Comparison of ENCODE assay signal across 20 mouse cellular contexts in genomic region chr7:67797065-67797464, GRCm38 (mm10). TPM values are rescaled to one million over a fixed set of nuclear protein-coding genes. Genes with fewer than 3 reads are reported as not detected.
A peak's percentile ranks its signal among the peaks of the same experiment; 100 is the strongest.
DNase-seq lines count a peak whose midpoint lies in the region; ATAC-seq and TF ChIP-seq lines count a peak whose summit lies in the region.
"Had no signal": no experiment of that assay in that cellular context is flagged by ENCODE, and none has a peak within 500 bp of the region (broad histone marks: within the 10 kb centered on the region; RNA-seq: fewer than 3 reads in every experiment).

No protein-coding gene starts in this region.

- no peak for TF ChIP-seq EP300 in stomach, postnatal 0 days (optimal IDR thresholded peaks at IDR 0.05)

- no peak overlapping the region for H3K4me2 ChIP-seq in embryonic facial prominence, embryonic 14.5 days (ENCODE audit: low read depth, low read length)
- peak overlapping the region; percentile 51 for H3K4me2 ChIP-seq in heart, embryonic 14.5 days (ENCODE audit: low read length)
- no peak overlapping the region for H3K4me2 ChIP-seq in stomach, postnatal 0 days (replicated peaks; ENCODE audit: low read depth)
- no peak overlapping the region for H3K4me2 ChIP-seq in forebrain, embryonic 14.5 days (ENCODE audit: low read length)
- H3K4me2 ChIP-seq: forebrain, embryonic 15.5 days; midbrain, embryonic 15.5 days; neural tube, embryonic 15.5 days had no signal

- TF ChIP-seq CTCF in embryonic fibroblast, embryonic 13.5 days (IDR thresholded peaks at IDR 0.05; ENCODE audit: borderline replicate concordance, insufficient read depth, low read length), result no peak
- TF ChIP-seq CTCF in stomach, postnatal 0 days (IDR thresholded peaks at IDR 0.05; ENCODE audit: low read depth), result no peak

- H3K27me3 ChIP-seq in embryonic facial prominence, embryonic 14.5 days (replicated peaks; ENCODE audit: control insufficient read depth, insufficient read depth, low read length), result no peaks in the 10 kb centered on the region
- no peaks in the 10 kb centered on the region for H3K27me3 ChIP-seq in embryonic facial prominence, embryonic 10.5 days (replicated peaks; ENCODE audit: low read depth, poor library complexity, severe bottlenecking)
- no peaks in the 10 kb centered on the region for H3K27me3 ChIP-seq in heart, embryonic 14.5 days (ENCODE audit: control insufficient read depth, insufficient read depth, low read length)
- H3K27me3 ChIP-seq in stomach, postnatal 0 days (ENCODE audit: control insufficient read depth, insufficient read depth, low read length), result no peaks in the 10 kb centered on the region
- no peaks in the 10 kb centered on the region for H3K27me3 ChIP-seq in forebrain, embryonic 14.5 days (replicated peaks; ENCODE audit: control insufficient read depth, insufficient read depth, low read length)
- H3K27me3 ChIP-seq: forebrain, embryonic 15.5 days; midbrain, embryonic 15.5 days; neural tube, embryonic 15.5 days had no signal

- no peak overlapping the region for H3K4me3 ChIP-seq in embryonic facial prominence, embryonic 14.5 days (ENCODE audit: low read depth, low read length)
- H3K4me3 ChIP-seq in embryonic facial prominence, embryonic 10.5 days, result no peak overlapping the region
- peak overlapping the region in 1 of 2 experiments; percentile 2; a peak in 2 of 4 replicates for H3K4me3 ChIP-seq in heart, embryonic 14.5 days (ENCODE audit: control insufficient read depth in 1 of 2, insufficient read depth in 1 of 2, low read depth in 1 of 2, low read length in 2 of 2)
- no peak overlapping the region for H3K4me3 ChIP-seq in embryonic fibroblast, embryonic 13.5 days (ENCODE audit: insufficient read depth, low read length)
- no peak overlapping the region for H3K4me3 ChIP-seq in stomach, postnatal 0 days (ENCODE audit: low read depth, low read length)
- no peak overlapping the region for H3K4me3 ChIP-seq in forebrain, embryonic 14.5 days (ENCODE audit: low read depth, low read length)
- H3K4me3 ChIP-seq: forebrain, embryonic 15.5 days; midbrain, embryonic 15.5 days; neural tube, embryonic 15.5 days had no signal

- peak; percentile 24; the same call in 1 of the 2 replicates for ATAC-seq in embryonic facial prominence, embryonic 14.5 days (ENCODE audit: low read depth)
- ATAC-seq in heart, embryonic 14.5 days (ENCODE audit: insufficient number of reproducible peaks, insufficient read depth, low FRiP score, low read depth), result peak; percentile 70; the same call in 1 of the 2 replicates
- no peak; the same call in 1 of the 2 replicates for ATAC-seq in stomach, postnatal 0 days (ENCODE audit: low FRiP score, low TSS enrichment)
- ATAC-seq in forebrain, embryonic 14.5 days, result no peak
- ATAC-seq: CD4-positive, CD25-positive, alpha-beta regulatory T cell, adult 4 months; forebrain, embryonic 15.5 days; midbrain, embryonic 15.5 days had no signal

- H3K9me3 ChIP-seq in embryonic facial prominence, embryonic 14.5 days (ENCODE audit: control insufficient read depth, low read length), result no peaks in the 10 kb centered on the region
- peaks cover 4% of the 10 kb centered on the region; the same call in 1 of the 2 replicates for H3K9me3 ChIP-seq in embryonic facial prominence, embryonic 10.5 days
- no peaks in the 10 kb centered on the region for H3K9me3 ChIP-seq in heart, embryonic 14.5 days (ENCODE audit: control insufficient read depth, low read length)
- no peaks in the 10 kb centered on the region for H3K9me3 ChIP-seq in stomach, postnatal 0 days (ENCODE audit: control insufficient read depth, low read length)
- no peaks in the 10 kb centered on the region for H3K9me3 ChIP-seq in forebrain, embryonic 14.5 days (replicated peaks; ENCODE audit: control insufficient read depth, low read length)
- H3K9me3 ChIP-seq: forebrain, embryonic 15.5 days; midbrain, embryonic 15.5 days; neural tube, embryonic 15.5 days had no signal

- no peak overlapping the region for H3K27ac ChIP-seq in embryonic facial prominence, embryonic 14.5 days (replicated peaks; ENCODE audit: low read depth, low read length)
- H3K27ac ChIP-seq in embryonic facial prominence, embryonic 10.5 days (replicated peaks), result no peak overlapping the region
- H3K27ac ChIP-seq in heart, embryonic 14.5 days (replicated peaks in 1 of 2; ENCODE audit: control insufficient read depth in 1 of 2, insufficient read depth in 1 of 2, low read depth in 2 of 2, low read length in 2 of 2), result peak overlapping the region; percentile 61 to 66; a peak in 3 of 4 replicates
- peak overlapping the region; percentile 50; the same call in 1 of the 2 replicates for H3K27ac ChIP-seq in embryonic fibroblast, embryonic 13.5 days (ENCODE audit: insufficient read depth, low read length)
- H3K27ac ChIP-seq in stomach, postnatal 0 days (replicated peaks), result no peak overlapping the region
- no peak overlapping the region for H3K27ac ChIP-seq in forebrain, embryonic 14.5 days (ENCODE audit: low read depth, low read length)
- H3K27ac ChIP-seq: forebrain, embryonic 15.5 days; kidney, postnatal 0 days; midbrain, embryonic 15.5 days; neural tube, embryonic 15.5 days had no signal

- peak; percentile 12 for DNase-seq in embryonic facial prominence, embryonic 14.5 days (ENCODE audit: low spot score)
- no peak for DNase-seq in embryonic facial prominence, embryonic 10.5 days (ENCODE audit: low spot score)
- no peak for DNase-seq in heart, postnatal 25 days (ENCODE audit: low spot score)
- DNase-seq in stomach, postnatal 0 days (ENCODE audit: low spot score), result no peak
- no peak for DNase-seq in forebrain, embryonic 14.5 days (ENCODE audit: low spot score)
- DNase-seq: cerebellum, adult 18-20 months; cerebellum, postnatal 25 days; embryo, embryonic 11 days; gastrocnemius, postnatal 25 days; kidney, adult 18-20 months; liver; lung, postnatal 14 days; thymus, postnatal 14 days had no signal

- no peaks in the 10 kb centered on the region for H3K36me3 ChIP-seq in embryonic facial prominence, embryonic 14.5 days (ENCODE audit: control insufficient read depth, insufficient read depth, low read length)
- H3K36me3 ChIP-seq in embryonic facial prominence, embryonic 10.5 days (replicated peaks), result no peaks in the 10 kb centered on the region
- no peaks in the 10 kb centered on the region for H3K36me3 ChIP-seq in heart, embryonic 14.5 days (ENCODE audit: control insufficient read depth, insufficient read depth, low read length)
- no peaks in the 10 kb centered on the region for H3K36me3 ChIP-seq in stomach, postnatal 0 days (ENCODE audit: control insufficient read depth, insufficient read depth, low read length)
- H3K36me3 ChIP-seq in forebrain, embryonic 14.5 days (ENCODE audit: control insufficient read depth, insufficient read depth, low read length), result no peaks in the 10 kb centered on the region
- H3K36me3 ChIP-seq: forebrain, embryonic 15.5 days; midbrain, embryonic 15.5 days; neural tube, embryonic 15.5 days had no signal

- no peaks in the 10 kb centered on the region for H3K4me1 ChIP-seq in embryonic facial prominence, embryonic 14.5 days (ENCODE audit: control insufficient read depth, insufficient read depth, low read length)
- peaks cover 12% of the 10 kb centered on the region for H3K4me1 ChIP-seq in embryonic facial prominence, embryonic 10.5 days
- H3K4me1 ChIP-seq in heart, embryonic 14.5 days (ENCODE audit: control insufficient read depth in 2 of 2, insufficient read depth in 2 of 2, low read length in 2 of 2), result peaks cover 8 to 14% of the 10 kb centered on the region in 2 experiments
- H3K4me1 ChIP-seq in embryonic fibroblast, embryonic 13.5 days (ENCODE audit: control insufficient read depth, insufficient read depth, low read length), result peaks cover 3% of the 10 kb centered on the region
- H3K4me1 ChIP-seq in stomach, postnatal 0 days (replicated peaks; ENCODE audit: control insufficient read depth, insufficient read depth), result no peaks in the 10 kb centered on the region
- H3K4me1 ChIP-seq in forebrain, embryonic 14.5 days (ENCODE audit: control insufficient read depth, insufficient read depth, low read length), result no peaks in the 10 kb centered on the region
- H3K4me1 ChIP-seq: forebrain, embryonic 15.5 days; midbrain, embryonic 15.5 days; neural tube, embryonic 15.5 days had no signal

- intact Hi-C loops in heart, postnatal 25 days (cut with DNase I), result no loop called here

- no peak for TF ChIP-seq POLR2A in embryonic fibroblast, embryonic 13.5 days (IDR thresholded peaks at IDR 0.05; ENCODE audit: low read depth, low read length)

- no peak overlapping the region for H3K9ac ChIP-seq in embryonic facial prominence, embryonic 14.5 days (ENCODE audit: low read depth, low read length)
- peak overlapping the region; percentile 22; the same call in 1 of the 2 replicates for H3K9ac ChIP-seq in heart, embryonic 14.5 days (ENCODE audit: low read length)
- H3K9ac ChIP-seq in stomach, postnatal 0 days (ENCODE audit: low read length), result 0 out of 2 replicates have a peak overlapping the region, but pooled peaks have one; percentile 18
- H3K9ac ChIP-seq in forebrain, embryonic 14.5 days (ENCODE audit: low read length), result no peak overlapping the region
- H3K9ac ChIP-seq: forebrain, embryonic 15.5 days; midbrain, embryonic 15.5 days; neural tube, embryonic 15.5 days had no signal

- whole genome bisulfite sequencing in embryonic facial prominence, embryonic 14.5 days, result 30% methylated on average over 8 of the region's 8 CpGs
- 49% methylated on average over 8 of the region's 8 CpGs for WGBS in embryonic facial prominence, embryonic 10.5 days
- 11% methylated on average over 8 of the region's 8 CpGs for WGBS in heart, embryonic 14.5 days
- WGBS in stomach, postnatal 0 days, result 17% methylated on average over 8 of the region's 8 CpGs
- 45% methylated on average over 8 of the region's 8 CpGs for WGBS in forebrain, embryonic 14.5 days

RNA-seq across cellular contexts. Expression of gene Synm, which starts 37.5 kb away (rescaled TPM):
- 2.2 and 2.4 TPM in 2 replicates for polyA plus RNA-seq in embryonic facial prominence, embryonic 14.5 days (2014; fragmentation: Nextera tagmentation; extraction: Ambion mirVana)
- 2.1 and 2.9 TPM in 2 replicates for polyA plus RNA-seq in embryonic facial prominence, embryonic 10.5 days (2016; fragmentation: Nextera tagmentation; extraction: Ambion mirVana)
- polyA plus RNA-seq in heart, embryonic 14.5 days (2014; fragmentation: Nextera tagmentation; extraction: Ambion mirVana), result 2.3 and 2.5 TPM in 2 replicates
- 1 to 10 TPM; 7.8 to 9.2 TPM for total RNA-seq in heart, postnatal 25 days (2021)
- polyA plus RNA-seq in embryonic fibroblast, embryonic 13.5 days (2011; ENCODE audit: insufficient read length, low read depth, missing spikeins), result 3.1 and 4.4 TPM in 2 replicates
- polyA plus RNA-seq in stomach, postnatal 0 days (2015; fragmentation: Nextera tagmentation; extraction: Ambion mirVana), result 13.7 and 17.1 TPM in 2 replicates
- polyA plus RNA-seq in forebrain, embryonic 14.5 days (2014; fragmentation: Nextera tagmentation; extraction: Ambion mirVana), result 1.4 and 2.2 TPM in 2 replicates
- polyA plus RNA-seq: CD4-positive, CD25-positive, alpha-beta regulatory T cell, adult 4 months had no signal

Comparison
In these comparisons a context has a peak if more than half of its experiments do, and no peak if none do; other contexts are left out.
1. ATAC-seq: peak in embryonic facial prominence, embryonic 14.5 days (single experiment) and heart, embryonic 14.5 days (single experiment); none in stomach, postnatal 0 days (single experiment) and forebrain, embryonic 14.5 days (single experiment).
2. H3K27ac ChIP-seq: peak in heart, embryonic 14.5 days (2 of 2) and embryonic fibroblast, embryonic 13.5 days (single experiment); none in embryonic facial prominence, embryonic 14.5 days (single experiment), embryonic facial prominence, embryonic 10.5 days (single experiment), stomach, postnatal 0 days (single experiment) and forebrain, embryonic 14.5 days (single experiment).
3. H3K9ac ChIP-seq: peak in heart, embryonic 14.5 days (single experiment) and stomach, postnatal 0 days (single experiment); none in embryonic facial prominence, embryonic 14.5 days (single experiment) and forebrain, embryonic 14.5 days (single experiment).